Mouse (Mus musculus): Measurements from ENCODE around the gene Gm42417.
A peak's percentile ranks its signal among the peaks of the same experiment; 100 is the strongest.

Gene Gm42417

GRCm38 (mm10) chr1:36539186-36539585 lies at the start of gene Gm42417:
Gene Gm42417 (minus strand): TSS chr1:36539429.
- DNase-seq (ENCODE audit: low read depth, low spot score), result no peak

- DNase-seq (ENCODE audit: low read depth, low spot score), result no peak
These were observed 48.6 kb upstream of the Gm42417 start for GRCm38 (mm10) chr1:36587860-36588259.

GRCm38 (mm10) chr1:36586288-36586687 lies 47.1 kb upstream of the Gm42417 start:
- no peak for DNase-seq (ENCODE audit: low read depth, low spot score)

DNA sequence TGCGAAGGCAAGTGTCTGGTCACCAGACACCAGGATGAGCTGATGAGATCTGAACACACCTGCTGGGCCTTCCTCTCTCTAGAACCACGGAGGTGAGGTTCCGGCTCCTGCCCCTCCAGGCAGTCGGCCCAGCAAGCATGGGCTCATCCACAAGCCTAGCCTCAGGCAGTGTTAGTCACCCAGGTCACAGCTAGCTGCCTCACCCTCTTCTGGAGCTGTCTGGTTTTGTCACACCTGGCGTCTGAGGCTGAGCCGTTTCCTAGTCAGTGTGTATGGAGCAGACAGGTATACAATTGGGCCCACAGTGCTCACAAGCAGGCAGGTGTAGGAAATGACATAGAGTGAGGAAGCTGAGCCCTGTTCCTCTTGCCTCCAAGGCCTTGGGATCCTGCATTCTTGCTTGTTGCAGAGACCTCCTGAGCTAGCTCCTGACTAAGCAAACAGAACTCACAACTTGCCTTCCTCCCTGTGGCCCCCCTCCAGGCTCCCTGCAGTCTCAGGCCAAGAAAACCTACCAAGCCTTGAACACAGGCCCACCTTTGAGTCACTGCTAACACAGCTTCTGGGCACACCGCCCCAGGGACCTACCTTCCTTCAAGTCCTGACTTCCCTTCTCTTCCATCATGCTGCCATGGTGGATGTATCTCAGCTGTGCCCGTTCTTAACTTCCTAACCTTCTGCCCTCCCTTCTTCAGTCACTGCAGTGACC lies 44.3 kb upstream of the Gm42417 start:
- DNase-seq (ENCODE audit: low read depth, low spot score), result no peak

DNA sequence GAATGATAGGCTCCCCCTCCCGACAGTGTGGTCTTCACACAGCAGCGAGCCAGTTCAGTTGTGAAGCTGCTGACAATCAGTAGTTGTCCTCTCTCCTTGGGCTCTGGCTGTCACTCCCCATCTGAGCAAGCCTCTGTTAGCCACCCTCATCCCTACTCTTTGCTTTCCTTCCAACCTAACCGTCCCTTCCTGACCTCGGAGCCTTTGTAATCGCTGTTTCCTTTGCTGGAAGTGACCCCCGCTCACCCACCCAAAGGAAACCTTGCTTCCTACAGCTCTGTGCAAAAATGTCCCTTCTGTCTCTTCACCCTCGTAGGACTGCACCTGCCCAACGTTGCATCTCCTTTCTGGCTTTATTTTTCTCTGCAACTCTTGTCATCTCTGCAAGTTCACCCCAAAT lies 43.0 kb upstream of the Gm42417 start:
- no peak for DNase-seq (ENCODE audit: low read depth, low spot score)

DNA sequence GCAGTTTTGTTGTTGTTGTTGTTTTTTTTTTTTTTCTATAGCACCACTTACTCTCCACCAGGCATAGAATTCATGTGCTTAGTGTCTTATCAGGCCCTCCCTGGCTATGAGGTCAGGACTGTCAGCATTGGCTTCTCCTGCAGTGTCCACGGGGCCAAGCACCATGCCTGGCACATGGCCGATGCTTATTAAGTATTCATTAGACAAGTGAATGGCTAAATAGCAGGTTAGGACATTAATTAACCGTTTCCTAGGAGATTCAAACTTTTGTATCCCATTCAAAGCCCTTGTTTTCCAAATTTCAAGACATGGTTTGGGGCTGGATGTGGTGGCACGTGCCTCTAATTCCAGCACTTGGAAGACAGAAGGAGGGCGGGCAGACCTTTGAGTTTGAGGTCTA lies 42.0 kb upstream of the Gm42417 start:
- no peak for DNase-seq (ENCODE audit: low read depth, low spot score)

DNA sequence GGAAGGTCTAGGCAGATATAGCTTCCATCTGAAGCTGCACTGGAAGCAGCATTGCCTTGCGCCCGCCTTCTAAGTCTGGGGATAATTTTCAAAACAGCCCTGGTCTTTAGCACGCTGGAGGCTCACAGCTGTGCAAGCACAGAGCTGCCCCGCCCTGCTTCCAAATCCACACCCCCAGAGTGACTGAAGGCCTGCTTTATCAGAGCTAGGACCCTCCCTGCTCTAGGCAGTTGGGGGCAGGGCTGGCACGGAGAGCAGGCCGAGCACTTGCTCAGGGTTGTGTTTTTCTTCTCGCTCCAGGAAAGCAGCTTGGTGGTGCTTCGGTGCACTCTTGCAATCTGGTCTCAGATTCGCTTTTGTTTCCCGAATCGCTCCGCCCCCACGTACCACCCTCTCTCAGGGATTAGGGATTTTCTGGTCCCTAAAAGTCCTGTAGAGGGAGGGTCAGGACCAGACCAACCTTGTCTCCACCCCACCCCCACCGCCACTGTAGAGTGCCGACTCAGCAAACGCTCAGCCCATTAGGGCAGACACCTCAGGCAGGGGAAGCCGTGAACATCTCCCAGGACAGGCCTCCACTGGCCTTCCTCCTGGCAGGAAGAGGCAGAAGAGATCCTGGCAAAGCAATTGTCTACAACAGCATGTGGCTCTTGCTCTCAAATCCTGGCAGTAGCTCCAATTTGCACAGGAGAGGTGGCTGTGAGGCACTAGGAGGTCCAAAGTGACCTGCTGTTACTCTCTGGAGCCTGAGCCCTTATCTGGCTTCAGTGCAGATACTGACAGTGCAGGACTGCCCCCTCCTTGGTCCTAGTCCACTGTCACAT lies 41.4 kb upstream of the Gm42417 start:
- peak; percentile 77 for DNase-seq (ENCODE audit: low read depth, low spot score)

DNA sequence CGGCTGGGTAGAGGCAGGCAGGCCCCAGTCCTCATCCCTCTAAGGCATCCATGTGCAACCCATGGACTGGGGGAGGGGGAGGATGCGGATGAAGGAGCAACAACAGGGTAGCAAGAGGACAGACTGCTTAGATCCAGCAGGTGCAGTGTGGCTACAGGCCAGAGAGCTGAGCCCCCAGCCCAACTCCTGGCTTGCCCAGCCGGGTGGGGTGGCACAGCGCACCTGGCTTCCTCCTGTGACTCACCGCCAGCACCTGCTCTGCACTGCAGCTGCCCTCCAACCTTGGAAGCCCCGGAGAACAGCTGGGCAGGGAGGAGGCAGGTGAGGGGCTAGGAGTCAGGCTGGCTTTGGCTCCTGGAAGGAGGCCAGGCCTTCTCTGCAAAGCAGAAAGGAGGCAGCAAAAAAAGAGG lies 40.8 kb upstream of the Gm42417 start:
- no peak for DNase-seq (ENCODE audit: low read depth, low spot score)

- no peak for DNase-seq (ENCODE audit: low read depth, low spot score)
These were observed 37.9 kb upstream of the Gm42417 start for GRCm38 (mm10) chr1:36576991-36577675.

- DNase-seq (ENCODE audit: low read depth, low spot score), result no peak
These were observed 36.1 kb upstream of the Gm42417 start for GRCm38 (mm10) chr1:36575347-36575746.

DNA sequence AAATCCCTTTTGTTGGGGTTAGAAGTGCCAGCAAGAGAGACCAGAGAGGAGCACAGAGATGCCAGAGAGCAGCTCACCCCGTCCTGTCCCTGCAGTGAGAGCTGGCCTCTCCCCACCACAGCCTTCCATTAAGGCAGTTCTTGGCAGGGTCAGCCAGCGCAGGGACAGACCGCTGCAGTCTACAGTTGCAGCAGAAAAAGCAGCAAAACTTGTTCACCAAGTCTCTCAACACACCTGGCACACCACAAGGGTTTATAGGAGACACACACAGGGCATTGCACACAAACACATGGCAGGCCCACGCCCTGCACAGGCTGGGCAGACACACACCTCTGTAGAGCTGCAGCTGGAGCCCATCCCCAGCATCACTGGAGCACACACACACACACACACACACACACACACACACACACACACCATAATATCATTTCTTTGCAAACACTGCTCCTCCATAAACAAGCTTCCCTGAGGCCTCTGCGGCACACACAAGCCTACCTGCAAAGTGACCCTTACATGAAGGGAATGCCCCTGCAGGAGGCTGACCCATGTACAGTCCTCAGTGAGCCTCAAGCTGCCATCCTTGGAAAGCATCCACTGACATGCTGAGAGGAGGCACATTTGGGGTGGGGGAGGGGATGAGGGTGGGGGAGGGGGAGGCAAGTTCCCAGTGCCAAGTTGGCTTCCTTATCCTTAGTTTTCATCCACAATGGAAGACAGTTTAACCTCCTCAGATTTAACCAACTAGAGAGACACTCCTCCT lies 35.1 kb upstream of the Gm42417 start:
- DNase-seq (ENCODE audit: low read depth, low spot score), result no peak

DNA sequence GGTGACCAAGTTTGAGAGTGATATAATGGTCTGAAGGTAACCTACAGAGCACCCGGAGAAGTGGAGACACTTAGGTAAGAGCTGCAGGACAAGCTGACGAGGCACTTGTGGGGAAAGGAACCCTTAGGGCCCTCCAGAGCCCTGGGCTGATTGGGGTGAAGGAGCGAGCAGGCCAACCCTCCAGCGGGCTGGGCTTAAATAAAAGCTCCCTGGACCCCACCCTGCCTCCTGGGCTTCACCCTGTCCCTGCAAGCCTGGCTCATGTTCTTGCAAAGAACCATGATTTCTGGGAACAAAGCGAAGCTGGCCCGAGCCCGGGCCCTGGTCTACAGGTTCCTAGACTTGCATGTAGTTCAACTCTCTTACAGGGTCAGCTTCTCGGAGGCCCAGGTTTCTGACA lies 34.3 kb upstream of the Gm42417 start:
- no peak for DNase-seq (ENCODE audit: low read depth, low spot score)

DNA sequence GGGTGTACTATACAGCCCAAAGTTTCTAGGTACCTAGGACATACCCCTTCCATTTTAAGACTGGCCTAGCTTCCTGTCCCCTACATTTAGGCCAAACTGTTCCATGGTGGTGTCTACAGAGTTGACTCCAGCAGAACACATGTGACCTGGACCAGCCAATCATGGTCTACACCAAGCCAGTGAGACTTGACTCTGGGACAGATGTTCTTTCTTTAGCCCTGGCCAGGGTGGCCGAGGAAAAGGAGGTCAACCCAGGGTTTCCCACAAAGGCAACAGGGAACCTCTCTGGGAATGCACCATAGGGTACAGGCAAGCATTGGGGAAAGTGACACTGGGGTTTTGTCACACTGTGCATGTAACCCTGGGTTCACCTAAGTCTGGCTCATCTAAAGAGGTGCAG lies 33.5 kb upstream of the Gm42417 start:
- DNase-seq (ENCODE audit: low read depth, low spot score), result no peak

- no peak for DNase-seq (ENCODE audit: low read depth, low spot score)
These were observed 33.0 kb upstream of the Gm42417 start for GRCm38 (mm10) chr1:36572140-36572700.

DNA sequence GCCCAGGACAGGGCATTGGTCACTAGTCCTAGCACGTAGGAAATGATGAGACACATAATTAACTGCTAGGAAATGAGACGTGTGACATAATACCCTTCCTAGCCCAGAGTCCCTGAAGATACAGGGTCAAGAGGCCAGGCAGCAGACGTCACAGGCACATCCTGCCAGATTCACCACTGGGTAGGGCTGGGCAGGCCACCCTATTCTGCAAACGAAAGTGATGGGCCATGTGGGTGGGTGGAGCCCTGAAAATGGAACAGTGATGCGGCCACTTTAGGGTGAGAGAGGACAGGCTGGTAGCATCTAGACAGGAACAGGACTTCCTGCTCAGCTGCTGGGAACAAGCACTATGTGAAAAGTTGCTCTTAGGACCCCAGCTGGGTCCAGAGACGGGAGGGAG lies 32.4 kb upstream of the Gm42417 start:
- DNase-seq (ENCODE audit: low read depth, low spot score), result no peak

DNA sequence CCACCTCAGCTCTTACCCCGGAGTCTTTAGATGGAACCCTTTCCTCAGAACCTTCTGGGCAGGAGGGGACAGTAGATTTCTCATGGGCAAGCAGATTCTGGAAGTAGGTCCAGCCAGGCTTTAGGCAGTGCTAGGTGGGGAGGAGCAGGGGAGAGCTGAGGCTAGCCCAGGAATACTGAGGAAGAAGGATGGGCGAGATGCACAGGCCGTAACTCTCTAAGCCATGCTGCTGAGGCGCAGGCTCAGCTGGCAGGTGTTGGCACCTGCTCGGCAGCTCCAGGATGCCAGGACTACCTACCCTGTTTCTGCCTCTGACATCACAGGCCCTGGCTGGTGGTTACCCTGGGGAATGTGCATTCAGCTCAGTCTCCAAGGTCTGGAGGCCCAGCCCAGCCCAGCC lies 31.1 kb upstream of the Gm42417 start:
- DNase-seq (ENCODE audit: low read depth, low spot score), result no peak

DNA sequence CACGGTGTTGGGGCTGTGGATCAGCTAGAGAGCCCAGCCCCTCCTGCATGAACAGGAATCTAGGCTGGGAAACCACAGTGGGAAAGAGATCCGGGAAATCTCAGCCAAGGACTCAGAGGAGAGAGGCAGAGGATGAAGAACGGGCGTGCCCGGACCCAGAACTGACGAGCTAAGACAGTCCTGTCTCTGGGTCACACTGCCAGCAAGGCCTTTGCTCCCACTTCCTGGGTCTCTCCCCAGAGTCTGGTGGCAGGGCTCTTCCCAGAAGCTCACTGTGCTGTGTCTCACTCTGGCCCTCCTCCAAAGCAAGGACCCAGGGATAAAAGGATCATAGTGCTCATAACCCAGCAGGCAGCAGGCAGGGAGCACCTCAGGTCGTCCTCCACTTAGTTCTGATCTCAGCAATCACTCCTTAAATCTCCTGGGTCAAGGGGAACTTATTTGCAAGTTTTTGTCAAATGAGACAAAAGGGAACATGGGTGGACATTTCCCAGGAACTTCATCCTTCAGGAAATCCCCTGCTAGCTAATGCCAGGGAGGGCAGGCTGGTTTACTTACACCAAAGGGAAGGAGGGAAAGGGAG lies 30.6 kb upstream of the Gm42417 start:
- DNase-seq (ENCODE audit: low read depth, low spot score), result no peak

GRCm38 (mm10) chr1:36568776-36569175 lies 29.5 kb upstream of the Gm42417 start:
- DNase-seq (ENCODE audit: low read depth, low spot score), result no peak

DNA sequence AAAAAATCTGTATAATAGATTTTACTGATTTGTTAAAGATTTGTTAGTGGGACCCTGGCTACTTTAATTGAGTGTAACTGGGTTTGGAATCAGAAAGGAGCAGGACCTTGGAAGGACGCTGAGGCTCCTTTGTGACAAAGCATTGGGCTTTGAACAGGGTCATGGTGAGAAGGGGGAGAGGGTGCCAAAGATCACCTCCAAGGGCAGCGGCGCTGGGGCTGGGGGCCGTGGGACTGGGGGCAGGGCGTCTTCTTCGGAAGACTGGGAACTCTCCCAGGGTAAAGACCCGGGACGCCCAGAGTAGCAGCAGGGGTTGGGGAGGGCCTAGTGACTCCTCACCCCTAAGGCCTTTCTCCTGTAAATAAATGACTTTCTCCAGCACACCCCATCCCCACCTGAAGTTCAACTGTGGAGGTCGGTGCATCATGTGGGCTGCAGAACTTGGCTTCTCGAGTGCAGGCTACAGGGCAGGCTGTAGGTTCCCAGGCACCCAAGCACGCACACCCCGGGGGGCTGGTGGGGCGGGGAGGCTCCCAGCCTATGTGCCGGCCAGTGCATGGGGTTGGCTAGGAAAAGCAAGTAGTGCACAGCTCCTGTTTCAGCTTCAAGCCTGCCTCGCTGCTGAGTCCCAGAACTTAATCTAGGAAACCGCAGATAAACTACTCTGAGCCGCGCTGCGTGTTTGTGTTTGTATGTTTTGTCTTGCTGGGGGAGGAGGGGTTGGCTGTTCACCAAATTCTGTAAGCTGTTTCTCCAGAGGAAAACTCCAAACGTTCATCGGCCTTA lies 28.8 kb upstream of the Gm42417 start:
- no peak for DNase-seq (ENCODE audit: low read depth, low spot score)

GRCm38 (mm10) chr1:36566425-36566824 lies 27.2 kb upstream of the Gm42417 start:
- DNase-seq (ENCODE audit: low read depth, low spot score), result no peak

Data from mesoderm, embryonic 11.5 days (tissue).